Mouse (Mus musculus): ENCODE measurements around the gene Akain1.
A peak's percentile ranks its signal among the peaks of the same experiment; 100 is the strongest.

Gene Akain1

DNA sequence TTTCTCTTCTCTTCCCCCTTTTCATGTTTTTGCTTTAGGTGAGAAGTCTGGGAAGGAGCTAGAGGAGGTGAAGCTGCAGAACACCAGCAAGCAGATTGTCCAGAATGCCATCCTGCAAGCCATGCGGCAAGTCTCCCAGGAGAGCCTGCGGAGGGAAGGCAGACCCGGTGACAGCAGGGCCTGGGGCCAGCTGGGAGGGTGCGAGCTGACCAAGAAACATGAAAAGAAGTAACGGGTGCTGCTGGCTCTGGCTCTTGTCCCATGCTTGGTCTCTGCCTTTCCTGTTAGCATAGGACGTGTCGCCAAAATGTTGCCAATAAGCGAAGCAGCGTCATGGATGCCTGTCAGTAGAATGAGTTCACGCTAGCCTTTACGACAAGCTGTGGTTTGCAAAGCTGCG is 48.0 kb downstream of the Akain1 start:
- no peak for DNase-seq

- DNase-seq: no peak
These were observed 48.8 kb downstream of the Akain1 start for GRCm38 (mm10) chr17:69487884-69488283.

DNA sequence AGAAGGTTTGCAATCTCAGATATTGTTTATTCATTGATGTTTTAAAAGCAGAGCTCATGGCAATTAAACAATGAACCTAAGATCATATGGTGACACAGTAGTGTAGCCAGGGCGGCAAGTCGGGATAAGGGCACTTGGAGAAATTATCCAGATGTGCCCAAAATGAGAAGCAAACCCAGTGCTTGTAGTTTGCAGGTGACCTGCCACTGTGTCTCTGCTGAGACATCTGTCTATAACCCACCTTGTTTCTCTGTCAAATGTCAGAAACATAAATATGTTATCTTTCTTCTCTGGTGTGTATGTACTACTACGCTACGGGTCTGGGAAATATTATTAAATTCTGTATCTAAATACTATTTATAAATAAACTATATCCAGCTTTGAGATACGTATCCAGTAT is 49.7 kb downstream of the Akain1 start:
- no peak for DNase-seq

DNA sequence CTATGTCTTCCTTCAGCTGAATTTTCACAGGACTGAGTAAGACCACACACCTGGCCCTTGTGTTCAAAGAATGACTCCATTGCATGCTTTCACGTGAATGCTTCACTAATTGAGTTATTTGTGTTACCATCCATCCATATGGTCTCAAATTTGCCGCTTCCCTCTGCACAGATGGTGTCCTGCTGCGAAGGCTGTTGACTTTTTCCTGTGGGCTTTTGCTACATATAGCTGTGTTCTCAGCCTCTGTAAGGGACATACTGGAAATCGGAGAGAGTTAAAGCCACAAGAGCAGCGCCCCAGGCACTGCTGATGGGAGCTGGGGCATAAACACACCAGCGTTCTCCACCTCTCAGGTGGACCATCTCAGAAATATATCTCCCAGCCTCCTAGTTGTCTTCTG is 53.2 kb downstream of the Akain1 start:
- DNase-seq: peak; percentile 11

GRCm38 (mm10) chr17:69495531-69495930 is 56.4 kb downstream of the Akain1 start:
- no peak for DNase-seq

DNA sequence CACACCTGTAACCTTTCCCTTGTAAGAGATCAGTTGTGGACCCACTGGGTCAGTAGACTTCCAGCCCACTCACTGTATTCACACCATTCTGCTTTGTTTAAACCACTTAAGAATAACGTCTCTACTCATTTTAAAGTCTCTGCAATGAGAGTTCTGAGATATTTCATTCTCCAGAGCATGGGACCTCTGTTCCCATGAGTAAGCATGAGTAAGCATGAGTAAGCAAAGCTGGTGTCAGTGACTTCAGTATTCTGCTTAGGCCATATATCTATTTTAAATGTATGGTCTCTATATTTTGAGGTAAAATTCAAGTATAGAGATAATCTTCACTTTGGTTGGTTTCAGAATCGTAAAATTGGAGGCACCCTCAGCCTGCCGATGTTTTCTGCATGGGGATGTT is 57.0 kb downstream of the Akain1 start:
- DNase-seq: no peak

- no peak for DNase-seq
These were observed 58.2 kb downstream of the Akain1 start for GRCm38 (mm10) chr17:69497315-69497714.

GRCm38 (mm10) chr17:69498913-69499312 is 59.8 kb downstream of the Akain1 start:
- DNase-seq: no peak

DNA sequence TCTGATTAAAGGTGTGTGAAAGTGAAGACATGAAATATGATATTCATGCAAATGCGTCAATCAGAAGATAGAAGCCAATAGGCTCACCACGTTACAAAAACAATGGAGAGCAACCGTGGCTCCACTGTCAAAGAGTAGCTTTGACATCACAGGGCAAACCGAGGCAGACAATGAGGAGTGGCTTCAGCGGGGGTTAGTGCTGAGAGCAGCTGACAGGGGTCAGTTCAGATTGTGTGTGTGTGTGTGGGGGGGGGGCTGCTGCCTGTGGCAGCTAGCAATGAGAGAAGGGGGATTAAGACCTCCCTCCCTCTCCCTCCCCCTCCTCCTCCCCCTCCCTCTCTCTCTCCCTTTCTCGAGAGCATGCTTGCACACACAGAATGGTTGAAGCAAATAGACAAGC is 60.3 kb downstream of the Akain1 start:
- no peak for DNase-seq

GRCm38 (mm10) chr17:69506070-69506469 is 66.9 kb downstream of the Akain1 start:
- DNase-seq: peak; percentile 9

- no peak for DNase-seq
These were observed 77.3 kb downstream of the Akain1 start for GRCm38 (mm10) chr17:69516344-69516907.

- DNase-seq: no peak
These were observed 92.3 kb downstream of the Akain1 start for GRCm38 (mm10) chr17:69531472-69531871.
